Mouse (Mus musculus): ENCODE measurements around the gene Zcchc17.

- TF ChIP-seq CTCF (IDR thresholded peaks at IDR 0.05; ENCODE audit: low read depth) (peak; percentile 27; the same call in 1 of the 2 replicates), EP300 (optimal IDR thresholded peaks at IDR 0.05) (no peak)
Observed at GRCm38 (mm10) chr4:130319564-130319963, 40.2 kb downstream of the Zcchc17 start.
